Mouse (Mus musculus) layer of hippocampus, adult 18-20 months (tissue): ENCODE measurements around the gene Hoxd8. TPM values are rescaled to one million over a fixed set of nuclear protein-coding genes. Genes with fewer than 3 reads are reported as not detected.

Experiments
- DNase-seq, 2 experiments: peaks; one replicate each; pipeline ENCODE4 v3.0.0; 2022; ENCODE audit warnings: low spot score in 2 of 2
- total RNA-seq, 2 experiments: library from RNA; stranded (reverse); gene quantifications; 2 replicates each; pipeline ENCODE4 v1.2.3; 2021

The Hoxd8 gene
- total RNA-seq, 2 experiments from 2014 or later, result not detected

- DNase-seq, result no peak
Measured at GRCm38 (mm10) chr2:74669650-74670235, 34.7 kb upstream of the Hoxd8 start.

GRCm38 (mm10) chr2:74670632-74671188 lies 33.7 kb upstream of the Hoxd8 start:
- DNase-seq, result no peak

GRCm38 (mm10) chr2:74671847-74672246 lies 32.6 kb upstream of the Hoxd8 start:
- no peak for DNase-seq

DNA sequence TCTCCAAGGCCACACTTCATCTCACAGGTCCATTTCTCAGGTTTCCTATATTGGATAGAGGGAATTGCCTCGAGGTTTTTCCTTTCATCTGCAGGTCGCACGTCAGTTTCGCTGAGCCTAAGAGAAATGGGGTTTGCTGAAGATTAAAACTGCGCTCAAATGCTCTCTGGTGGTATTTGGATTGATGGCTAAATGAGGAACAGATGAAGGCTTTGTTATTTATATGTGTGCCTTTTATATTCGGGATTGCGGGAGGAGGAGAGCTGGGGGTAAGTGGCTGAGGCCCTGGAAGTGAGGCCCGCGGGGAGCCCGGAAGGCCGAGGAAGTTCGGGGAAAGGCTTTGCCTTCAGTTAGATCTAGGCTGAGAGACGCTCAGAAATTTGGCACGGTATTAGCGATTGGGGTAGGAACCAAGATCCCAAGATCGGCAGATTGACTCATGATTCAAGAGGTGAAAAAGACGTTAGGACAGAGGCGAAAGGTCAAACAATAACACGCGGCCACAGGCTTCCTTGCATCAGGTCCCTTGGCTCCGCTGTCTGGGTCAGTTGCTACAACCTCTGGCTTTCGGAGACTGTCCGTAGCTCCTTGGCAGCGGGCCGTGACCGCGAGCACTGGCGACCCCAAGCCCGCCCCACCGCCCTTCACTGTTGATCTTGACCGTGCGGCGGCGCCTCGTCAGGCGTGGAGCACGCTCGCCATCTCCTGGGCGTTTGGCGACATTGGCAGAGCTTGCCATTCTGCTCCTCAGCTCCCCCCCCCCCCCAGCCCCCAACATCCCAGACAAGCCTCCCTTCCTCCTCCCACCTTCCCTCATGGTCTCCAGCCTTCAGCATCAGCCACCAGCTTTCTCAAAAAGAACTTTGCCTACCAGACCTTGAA lies 31.7 kb upstream of the Hoxd8 start:
- DNase-seq, result no peak

GRCm38 (mm10) chr2:74673835-74674425 lies 30.5 kb upstream of the Hoxd8 start:
- no peak for DNase-seq

DNA sequence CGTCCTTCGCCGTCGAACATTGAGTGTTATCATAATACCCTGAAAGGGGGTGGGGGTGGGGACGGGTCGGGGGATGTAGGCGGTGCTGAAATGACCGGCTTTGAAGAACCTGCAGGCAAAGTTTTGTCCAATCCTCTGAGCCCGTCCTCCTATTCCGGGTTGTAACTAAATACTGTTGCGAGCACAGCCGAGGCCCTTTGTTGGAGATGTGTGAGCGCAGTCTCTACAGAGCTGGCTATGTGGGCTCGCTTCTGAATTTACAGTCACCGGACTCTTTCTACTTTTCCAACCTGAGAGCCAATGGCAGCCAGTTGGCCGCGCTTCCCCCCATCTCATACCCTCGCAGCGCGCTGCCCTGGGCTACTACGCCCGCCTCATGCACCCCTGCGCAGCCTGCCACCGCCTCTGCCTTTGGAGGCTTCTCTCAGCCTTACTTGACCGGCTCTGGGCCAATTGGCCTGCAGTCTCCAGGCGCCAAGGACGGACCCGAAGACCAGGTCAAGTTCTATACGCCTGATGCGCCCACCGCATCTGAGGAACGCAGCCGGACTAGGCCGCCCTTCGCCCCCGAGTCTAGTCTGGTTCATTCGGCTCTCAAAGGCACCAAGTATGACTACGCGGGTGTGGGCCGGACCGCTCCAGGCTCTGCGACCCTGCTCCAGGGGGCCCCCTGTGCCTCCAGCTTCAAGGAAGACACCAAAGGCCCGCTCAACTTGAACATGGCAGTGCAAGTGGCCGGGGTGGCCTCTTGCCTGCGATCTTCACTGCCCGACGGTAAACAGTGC lies 29.3 kb upstream of the Hoxd8 start, which contains the start of gene Hoxd12:
Hoxd12 (plus strand) TSS at position 133 of the 785 bp plus-strand sequence.
- DNase-seq, result no peak

DNA sequence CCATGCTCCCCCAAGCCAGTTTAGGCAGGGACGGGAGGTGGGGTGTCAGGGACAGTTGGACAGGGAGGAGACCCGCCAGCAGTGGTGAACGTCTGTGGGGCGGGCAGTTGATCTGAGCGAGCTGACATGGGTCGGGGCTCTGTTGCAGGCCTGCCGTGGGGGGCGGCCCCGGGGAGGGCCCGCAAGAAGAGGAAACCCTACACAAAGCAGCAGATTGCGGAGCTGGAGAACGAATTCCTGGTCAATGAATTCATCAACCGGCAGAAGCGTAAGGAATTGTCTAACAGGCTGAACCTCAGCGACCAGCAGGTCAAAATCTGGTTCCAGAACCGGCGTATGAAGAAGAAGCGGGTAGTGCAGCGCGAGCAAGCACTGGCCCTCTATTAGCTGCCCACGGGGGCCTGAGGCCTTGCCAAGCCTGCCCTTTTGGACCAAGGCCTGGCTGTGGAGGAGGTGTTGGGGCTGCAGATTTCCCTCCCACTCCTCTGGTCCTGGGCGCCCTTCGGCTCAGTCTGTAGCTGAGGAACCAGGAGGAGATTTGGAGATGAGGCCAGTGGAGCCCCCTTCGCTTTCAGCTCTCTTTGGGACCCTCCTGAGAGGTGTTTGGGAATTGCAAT lies 28.6 kb upstream of the Hoxd8 start:
- DNase-seq, result no peak

DNA sequence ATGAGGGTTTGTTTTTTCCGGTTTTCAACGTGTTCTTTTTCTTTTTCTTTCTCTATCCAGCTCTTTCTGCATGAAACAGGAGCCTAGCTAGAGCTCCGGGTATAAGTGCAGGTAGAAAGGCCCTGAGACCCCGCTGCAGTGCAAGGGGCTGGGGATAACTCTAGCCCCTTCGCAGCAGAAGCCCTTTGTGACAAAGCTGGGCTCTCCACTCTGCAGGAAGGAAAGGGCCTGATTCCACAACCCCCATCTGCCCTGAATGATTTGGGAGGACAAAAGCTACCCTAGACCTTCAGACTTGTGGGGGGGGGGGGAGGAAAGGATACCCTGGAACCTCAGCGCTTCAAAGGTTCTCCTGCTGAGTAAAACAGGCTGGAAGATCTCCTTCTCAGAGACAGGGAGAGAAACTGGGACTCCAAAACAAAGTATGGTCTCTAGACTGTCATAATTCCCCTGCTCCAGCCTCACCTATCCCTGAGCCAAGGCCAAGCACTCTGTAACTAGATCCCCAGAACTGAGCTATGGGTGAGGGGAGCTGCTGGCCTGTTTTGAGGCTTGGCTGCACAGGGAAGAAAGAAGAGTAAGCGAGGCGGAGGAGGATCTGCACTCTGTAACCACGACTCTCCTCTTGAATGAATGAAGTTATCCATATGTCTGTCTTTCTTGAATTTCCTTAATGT lies 27.9 kb upstream of the Hoxd8 start:
- DNase-seq, result no peak

DNA sequence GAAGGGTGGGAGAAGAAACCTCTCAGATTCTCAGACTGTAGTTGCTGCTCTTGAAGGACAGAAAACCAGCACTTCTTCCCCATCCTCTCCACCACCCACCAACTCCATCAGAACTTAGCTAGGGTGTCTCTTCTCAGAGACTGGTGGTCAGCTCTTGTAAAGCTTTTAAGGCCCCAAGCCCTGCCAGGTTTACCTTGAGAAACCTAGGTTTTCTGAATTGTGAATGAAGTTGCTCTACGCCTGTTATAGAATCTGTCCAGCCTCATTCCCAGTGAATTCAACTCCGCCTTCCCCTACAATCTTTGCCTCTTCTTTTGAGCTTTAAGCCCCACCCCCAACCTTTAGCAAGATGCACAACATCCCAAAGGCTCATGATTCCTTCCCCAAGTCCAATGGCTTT lies 27.3 kb upstream of the Hoxd8 start:
- no peak for DNase-seq

GRCm38 (mm10) chr2:74678891-74679595 lies 25.4 kb upstream of the Hoxd8 start, which contains the start of gene Hoxd11:
Gene Hoxd11 (plus strand): TSS chr2:74679557.
- DNase-seq, result no peak

- no peak for DNase-seq
Measured at GRCm38 (mm10) chr2:74679596-74679971, 24.8 kb upstream of the Hoxd8 start.

DNA sequence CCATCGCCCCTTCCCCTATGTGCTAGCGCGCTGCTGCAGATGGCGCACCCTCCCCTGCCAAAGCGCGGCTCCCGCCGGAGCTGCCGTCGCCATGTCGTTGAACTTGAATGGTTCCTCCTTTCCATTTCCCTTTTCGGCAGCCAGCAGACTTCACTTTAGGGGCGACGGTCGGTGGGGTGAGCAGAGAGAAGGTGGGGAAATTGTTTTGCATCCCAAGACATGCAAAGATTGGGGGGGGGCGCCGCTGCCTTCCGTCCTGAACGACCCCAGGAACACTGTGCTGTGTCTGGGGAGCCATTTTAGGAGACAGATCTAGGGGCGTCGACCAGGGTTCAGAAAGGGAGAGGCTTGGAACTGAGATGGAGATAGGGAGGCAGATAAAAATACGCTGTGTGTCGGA lies 24.4 kb upstream of the Hoxd8 start:
- no peak for DNase-seq

- no peak for DNase-seq
Measured at GRCm38 (mm10) chr2:74680561-74681398, 23.6 kb upstream of the Hoxd8 start.

DNA sequence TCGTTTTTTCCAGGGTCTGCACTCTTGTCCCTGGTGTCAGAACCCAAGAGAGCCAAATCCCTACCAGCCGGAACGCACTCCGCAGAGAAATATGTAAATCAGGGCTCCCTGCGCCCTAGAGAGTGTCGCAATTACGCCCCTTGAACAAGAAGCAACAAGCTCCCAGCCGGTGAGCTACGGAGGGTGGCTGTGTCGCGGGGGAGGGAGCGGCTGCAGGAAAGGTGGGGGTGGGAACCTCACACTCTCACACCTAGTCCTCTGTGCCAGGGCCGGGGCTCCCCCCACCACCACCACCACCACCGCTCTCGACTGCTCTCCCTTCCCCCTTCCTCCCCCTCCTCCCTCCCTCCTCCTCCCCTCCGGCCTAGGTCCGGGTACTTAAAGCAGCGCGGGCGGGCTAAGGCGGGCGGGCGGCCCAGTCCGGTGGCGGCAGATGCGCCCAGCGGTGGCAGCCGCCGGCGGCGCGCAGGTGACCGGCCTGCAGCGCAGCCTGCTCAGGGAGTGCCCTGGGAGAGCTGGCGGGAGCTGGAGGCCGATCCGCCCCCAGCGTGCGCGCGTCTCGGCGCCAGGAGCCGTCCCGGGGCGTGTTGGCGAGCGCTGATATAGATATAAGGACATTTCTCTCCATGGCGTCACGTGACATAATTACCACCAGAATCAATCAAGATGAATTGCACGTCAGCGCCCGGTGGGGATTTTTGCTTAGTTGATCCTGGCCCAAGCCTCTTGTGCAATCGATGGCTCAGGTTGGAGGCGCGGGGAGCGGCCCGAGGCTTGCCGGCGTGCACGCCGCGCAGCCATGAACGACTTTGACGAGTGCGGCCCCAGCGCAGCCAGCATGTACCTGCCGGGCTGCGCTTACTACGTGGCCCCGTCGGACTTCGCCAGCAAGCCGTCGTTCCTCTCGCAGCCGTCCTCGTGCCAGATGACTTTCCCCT lies 22.6 kb upstream of the Hoxd8 start:
- DNase-seq, result no peak

GRCm38 (mm10) chr2:74682796-74683195 lies 21.6 kb upstream of the Hoxd8 start:
- DNase-seq, result no peak

GRCm38 (mm10) chr2:74683471-74683951 lies 20.9 kb upstream of the Hoxd8 start:
- DNase-seq, result no peak

DNA sequence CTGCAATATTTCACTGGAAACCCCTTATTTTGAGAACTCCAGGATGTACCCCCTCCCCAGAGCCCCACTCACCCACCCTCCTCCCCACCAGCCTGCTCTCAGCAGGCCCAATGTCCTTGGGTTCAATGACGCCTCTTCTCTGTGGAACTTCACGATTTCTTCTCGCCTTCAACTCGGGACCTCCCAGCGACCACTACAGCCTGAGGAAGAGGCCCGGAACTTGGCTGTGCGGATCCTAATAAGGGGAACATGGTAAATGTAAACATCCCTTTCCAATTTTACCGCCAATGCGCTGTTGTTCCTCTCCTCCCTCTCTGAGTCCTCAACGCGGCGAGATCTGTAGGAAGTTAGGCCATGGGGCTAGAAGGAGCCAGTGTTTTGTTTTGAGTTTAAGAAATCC lies 20.3 kb upstream of the Hoxd8 start:
- DNase-seq, result no peak
